Mouse (Mus musculus) ES-E14 (cell line): Measurements from ENCODE around the gene Sema6d.

Experiments used
- CHD2 ChIP-seq: IDR thresholded peaks from 2 replicates; pipeline ENCODE4 v1.6.1; 2014; ENCODE audit warnings: mild to moderate bottlenecking, low read depth, low read length, inconsistent platforms
- ZNF384 ChIP-seq: IDR thresholded peaks from 2 replicates; pipeline ENCODE4 v1.6.1; 2012; ENCODE audit warnings: low read depth, low read length, inconsistent platforms

- TF ChIP-seq CHD2 (no peak), ZNF384 (no peak)
Measured at GRCm38 (mm10) chr2:124068380-124068779, 21.4 kb upstream of the Sema6d start.
